In the genomic region with DNA sequence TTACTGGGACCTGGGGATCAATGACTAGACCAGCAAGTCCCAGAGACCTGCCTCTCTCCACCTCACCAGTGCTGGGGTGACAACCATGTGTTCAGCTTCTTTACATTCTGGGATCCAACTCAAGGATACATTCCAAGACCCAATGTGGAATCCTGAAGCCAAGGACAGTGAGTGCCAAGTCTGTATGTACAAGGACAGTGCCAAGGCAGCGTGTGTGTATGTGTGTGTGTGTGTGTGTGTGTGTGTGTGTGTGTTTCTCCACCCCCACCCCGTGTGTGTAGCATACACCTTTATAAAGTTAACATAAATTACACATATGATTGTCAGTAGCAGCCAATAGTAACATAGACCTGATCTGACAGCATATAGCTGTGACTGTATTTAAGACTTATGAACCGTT, we compare ENCODE assay signal across 14 mouse cellular contexts. TPM values are rescaled to one million over a fixed set of nuclear protein-coding genes. Genes with fewer than 3 reads are reported as not detected.
"Had no signal": no experiment of that assay in that cellular context is flagged by ENCODE, and none has a peak within 500 bp of the region (broad histone marks: within the 10 kb centered on the region; RNA-seq: fewer than 3 reads in every experiment).

No protein-coding gene starts in this region.

- H3K9ac ChIP-seq: limb, embryonic 15.5 days; liver, embryonic 12.5 days; lung, embryonic 14.5 days; neural tube, embryonic 13.5 days had no signal

- H3K4me2 ChIP-seq: limb, embryonic 15.5 days; liver, embryonic 12.5 days; lung, embryonic 14.5 days; neural tube, embryonic 13.5 days had no signal

- H3K27me3 ChIP-seq: limb, embryonic 15.5 days; liver, embryonic 12.5 days; neural tube, embryonic 13.5 days had no signal

- H3K27ac ChIP-seq: liver, embryonic 12.5 days; midbrain, embryonic 10.5 days; neural tube, embryonic 13.5 days had no signal

- H3K9me3 ChIP-seq: limb, embryonic 15.5 days; liver, embryonic 12.5 days; midbrain, embryonic 10.5 days; neural tube, embryonic 13.5 days had no signal

- H3K4me3 ChIP-seq: limb, embryonic 15.5 days; liver, embryonic 12.5 days; midbrain, embryonic 10.5 days; neural tube, embryonic 13.5 days had no signal

- DNase-seq: kidney, postnatal 25 days; lung, embryonic 14.5 days; lung, postnatal 4 days; retina, postnatal 1 day; right cerebral cortex, postnatal 4 days; spleen, adult 18-20 months; thymus, adult 2 months; thymus, postnatal 25 days had no signal

- H3K4me1 ChIP-seq: liver, embryonic 12.5 days; midbrain, embryonic 10.5 days; neural tube, embryonic 13.5 days had no signal

- ATAC-seq: liver, embryonic 12.5 days; midbrain, embryonic 16.5 days had no signal

RNA-seq across cellular contexts. Expression of a gene that starts 49.0 kb away (rescaled TPM):
- total RNA-seq: megakaryocyte, adult 5-6 weeks had no signal
